Mouse (Mus musculus) effector memory CD4-positive, alpha-beta T cell, adult 5 months (primary cell): Measurements from ENCODE around the gene Gal. TPM values are rescaled to one million over a fixed set of nuclear protein-coding genes. Genes with fewer than 3 reads are reported as not detected.

Experiments used
- polyA plus RNA-seq: library from polyadenylated mRNA; unstranded; fragments of 100-300 nt; shearing (Covaris generic); gene quantifications from one replicate; pipeline ENCODE4 v1.2.1, GENCODE M21; 2017

The Gal gene
- polyA plus RNA-seq, result 0.49 TPM

DNA sequence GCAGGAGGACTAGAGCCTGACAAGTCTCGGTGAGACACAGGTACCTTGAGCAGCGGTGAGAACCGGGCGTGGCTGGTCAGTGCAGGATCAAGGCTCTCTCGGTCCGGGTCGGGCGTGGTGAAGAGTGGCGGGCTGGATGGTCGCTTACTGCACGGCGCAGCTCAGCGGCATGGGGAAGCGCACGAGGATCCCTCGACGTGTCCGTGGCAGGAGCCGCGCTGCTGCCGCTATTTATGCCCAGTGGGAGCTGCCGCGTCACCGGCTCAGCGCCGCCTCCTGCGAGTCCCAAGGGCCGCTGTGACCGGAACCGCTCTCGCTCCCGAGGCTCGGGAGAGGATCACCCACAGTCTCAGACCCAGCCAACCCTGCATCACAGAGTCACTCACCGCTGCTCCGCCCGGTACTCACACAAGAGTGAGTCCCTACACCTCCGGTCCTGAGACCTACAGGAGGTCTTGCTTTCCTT lies at the start of gene Gal:
Gal (minus strand) TSS at position 277 of the 466 bp plus-strand sequence.

DNA sequence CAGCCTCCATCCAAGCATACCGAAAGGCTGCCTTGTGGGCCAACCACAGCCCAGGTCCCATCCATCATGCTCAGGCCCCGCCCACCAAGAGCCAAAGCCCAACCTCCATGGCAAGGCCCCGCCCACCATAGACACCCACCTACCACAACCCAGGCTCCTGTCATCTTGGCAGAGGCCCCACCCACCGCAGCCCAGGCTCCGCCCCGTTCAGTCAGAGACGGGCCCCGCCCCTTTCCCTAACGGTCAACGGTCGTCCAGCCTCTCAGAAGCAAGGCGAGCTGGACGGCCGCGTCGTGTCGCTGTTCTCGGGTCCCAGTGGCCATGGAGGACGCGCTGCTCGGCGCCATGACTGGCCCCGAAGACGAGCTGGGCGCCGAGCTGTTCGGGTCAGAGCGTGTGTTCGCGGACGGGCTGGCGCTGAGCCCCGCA lies 25.7 kb downstream of the Gal start, which contains the start of gene Tesmin:
Tesmin (plus strand) TSS at position 229 of the 429 bp plus-strand sequence.

Other genes starting within 250 kb of the Gal start
- 73.8 TPM for gene Mrpl21, start 131.6 kb downstream of the Gal start, polyA plus RNA-seq
- gene Ighmbp2, start 131.5 kb downstream of the Gal start, polyA plus RNA-seq, result 11.1 TPM
- gene Cpt1a, start 92.2 kb downstream of the Gal start, polyA plus RNA-seq, result 22.3 TPM
- not detected for gene Tesmin, start 25.7 kb downstream of the Gal start, polyA plus RNA-seq
- 81.7 TPM for gene Ppp6r3, start 161.2 kb upstream of the Gal start, polyA plus RNA-seq